Mouse (Mus musculus) embryonic fibroblast, embryonic 13.5 days (primary cell): Measurements from ENCODE around the gene Ankrd23. TPM values are rescaled to one million over a fixed set of nuclear protein-coding genes. Genes with fewer than 3 reads are reported as not detected.

ENCODE experiments used
- H3K27ac ChIP-seq: 2 replicates; pipeline ENCODE4 v1.5.1; 2012; ENCODE audit warnings: low read length, control low read depth, inconsistent platforms; ENCODE audit not compliant: insufficient read depth
- H3K4me1 ChIP-seq: 2 replicates; pipeline ENCODE4 v1.6.1; 2011; ENCODE audit warnings: low read length; ENCODE audit not compliant: control insufficient read depth, insufficient read depth
- H3K4me3 ChIP-seq: 2 replicates; pipeline ENCODE4 v1.5.1; 2011; ENCODE audit warnings: mild to moderate bottlenecking, control low read depth, low read length; ENCODE audit not compliant: insufficient read depth
- CTCF ChIP-seq: IDR thresholded peaks from 2 replicates; pipeline ENCODE4 v1.5.1; 2011; ENCODE audit warnings: mild to moderate bottlenecking, control low read depth, low read length, moderate library complexity, borderline replicate concordance; ENCODE audit not compliant: insufficient read depth
- POLR2A ChIP-seq: IDR thresholded peaks from 2 replicates; pipeline ENCODE4 v1.6.1; 2011; ENCODE audit warnings: low read depth, mild to moderate bottlenecking, control low read depth, low read length, moderate library complexity
- polyA plus RNA-seq: library from polyadenylated mRNA; stranded (reverse); fragments of >200 nt; gene quantifications from 2 replicates; pipeline ENCODE4 v1.2.4, GENCODE M21; 2011; ENCODE audit warnings: low read depth; ENCODE audit not compliant: missing spikeins, insufficient read length

The Ankrd23 gene
- polyA plus RNA-seq, 1 experiment: 6.7 TPM

DNA sequence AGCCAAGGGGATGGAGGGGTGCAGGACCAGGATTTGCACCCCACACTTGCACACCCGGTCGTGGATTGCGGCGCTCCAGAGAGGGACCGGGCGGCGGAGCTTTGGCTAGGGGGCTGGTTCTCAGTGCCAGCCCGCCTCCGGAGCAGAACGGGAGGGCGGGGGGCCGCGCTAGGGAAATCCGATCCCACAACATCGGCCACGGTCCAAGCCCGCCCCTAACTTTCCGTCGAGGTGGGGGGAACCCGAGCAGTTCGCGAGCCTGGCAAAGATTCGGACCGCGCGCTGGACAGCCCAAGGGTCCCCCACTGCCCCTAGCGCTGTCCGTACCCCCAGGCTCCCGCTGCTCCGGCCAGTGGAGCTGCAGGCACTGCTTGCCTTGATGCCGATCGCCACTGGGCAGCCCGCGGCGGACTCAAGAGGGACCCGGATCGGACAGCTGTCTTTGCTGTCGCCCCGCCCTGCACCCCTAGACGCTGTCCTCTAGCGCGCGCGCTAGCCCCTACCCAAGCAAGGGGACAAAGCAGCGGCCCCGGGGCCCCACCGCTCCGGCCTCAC lies 20.9 kb upstream of the Ankrd23 start:
- TF ChIP-seq CTCF (no peak), POLR2A (peak; percentile 69)
- Histone ChIP-seq H3K27ac (peak overlapping the region; percentile 76), H3K4me3 (peak overlapping the region; percentile 61), H3K4me1 (peaks cover 3% of the 10 kb centered on the region)

DNA sequence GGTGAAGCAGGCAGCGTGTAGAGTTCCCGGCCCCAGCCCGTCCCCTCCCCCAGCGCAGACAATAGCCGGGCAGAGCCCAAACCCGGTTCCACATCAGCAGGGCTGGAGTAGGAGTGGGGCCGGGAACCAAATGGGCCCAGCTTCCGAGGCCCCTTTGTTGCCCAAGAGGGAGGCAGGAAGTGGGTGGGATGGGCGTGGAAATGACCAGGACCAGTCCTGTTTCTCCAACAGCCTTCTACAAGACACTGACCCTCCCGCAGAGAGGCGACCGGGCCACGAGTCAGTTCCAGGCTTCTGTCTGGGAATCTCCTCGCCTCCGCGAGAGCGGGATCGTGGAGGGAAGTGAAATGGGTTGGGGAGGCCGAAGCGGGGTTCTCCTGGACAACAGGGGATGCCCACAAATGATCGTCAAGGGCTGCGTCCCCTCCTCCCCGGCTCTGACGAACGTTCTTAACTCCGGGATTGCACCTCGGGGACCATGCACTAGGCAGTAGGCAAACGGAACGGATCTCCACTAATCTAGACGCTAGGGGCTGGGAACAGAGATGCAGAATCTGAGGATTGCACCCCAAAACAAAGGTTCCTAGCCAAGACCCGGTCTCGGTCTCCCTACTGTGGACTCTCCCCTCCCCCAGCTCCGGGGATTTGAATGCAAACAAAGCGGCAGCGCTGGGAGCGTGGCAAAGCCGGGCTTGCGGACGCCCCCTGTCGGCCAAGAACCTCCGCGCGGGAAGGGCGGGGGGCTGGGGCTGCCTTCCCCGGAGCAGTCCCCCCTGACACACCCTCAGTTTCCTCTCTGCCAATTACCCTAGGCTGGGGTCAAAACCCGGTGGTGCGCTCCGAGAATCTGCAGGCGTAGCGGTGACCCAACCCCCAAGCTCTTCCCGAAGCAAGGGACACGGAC lies 20.1 kb upstream of the Ankrd23 start:
- Histone ChIP-seq H3K4me1 (peaks cover 3% of the 10 kb centered on the region), H3K27ac (peak overlapping the region; percentile 76), H3K4me3 (peak overlapping the region; percentile 61)
- TF ChIP-seq POLR2A (peak; percentile 96), CTCF (peak; percentile 35; the same call in 1 of the 2 replicates)

DNA sequence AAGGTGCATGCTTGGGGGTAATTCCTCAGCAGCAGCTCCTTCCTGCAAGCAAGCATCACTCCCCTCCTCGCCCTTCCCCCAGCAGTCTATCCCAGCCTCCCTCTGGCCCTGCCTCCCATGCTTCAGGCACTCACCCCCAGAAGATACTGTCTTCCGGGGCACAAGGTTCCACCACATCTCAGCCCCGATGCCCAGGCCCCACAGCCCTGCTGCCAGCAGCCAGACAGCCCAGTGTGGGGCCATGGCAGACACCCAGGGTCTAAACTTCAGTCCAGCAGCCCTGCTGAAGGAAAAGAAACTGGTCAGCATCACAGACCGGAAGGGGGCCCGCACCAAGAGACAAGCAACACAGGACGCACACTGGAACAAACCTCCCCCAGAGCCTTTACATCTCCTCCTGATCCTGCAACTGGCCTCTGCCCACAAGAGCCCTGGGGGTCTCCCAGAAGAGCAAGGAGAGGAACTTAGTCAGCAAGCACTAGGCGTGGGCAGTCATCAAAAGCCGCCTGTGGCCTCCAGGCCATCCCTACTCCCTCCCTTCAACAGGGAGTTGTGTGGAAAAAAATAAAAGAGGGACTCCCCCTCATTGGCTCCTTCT lies 19.2 kb upstream of the Ankrd23 start:
- peaks cover 3% of the 10 kb centered on the region for H3K4me1 ChIP-seq

DNA sequence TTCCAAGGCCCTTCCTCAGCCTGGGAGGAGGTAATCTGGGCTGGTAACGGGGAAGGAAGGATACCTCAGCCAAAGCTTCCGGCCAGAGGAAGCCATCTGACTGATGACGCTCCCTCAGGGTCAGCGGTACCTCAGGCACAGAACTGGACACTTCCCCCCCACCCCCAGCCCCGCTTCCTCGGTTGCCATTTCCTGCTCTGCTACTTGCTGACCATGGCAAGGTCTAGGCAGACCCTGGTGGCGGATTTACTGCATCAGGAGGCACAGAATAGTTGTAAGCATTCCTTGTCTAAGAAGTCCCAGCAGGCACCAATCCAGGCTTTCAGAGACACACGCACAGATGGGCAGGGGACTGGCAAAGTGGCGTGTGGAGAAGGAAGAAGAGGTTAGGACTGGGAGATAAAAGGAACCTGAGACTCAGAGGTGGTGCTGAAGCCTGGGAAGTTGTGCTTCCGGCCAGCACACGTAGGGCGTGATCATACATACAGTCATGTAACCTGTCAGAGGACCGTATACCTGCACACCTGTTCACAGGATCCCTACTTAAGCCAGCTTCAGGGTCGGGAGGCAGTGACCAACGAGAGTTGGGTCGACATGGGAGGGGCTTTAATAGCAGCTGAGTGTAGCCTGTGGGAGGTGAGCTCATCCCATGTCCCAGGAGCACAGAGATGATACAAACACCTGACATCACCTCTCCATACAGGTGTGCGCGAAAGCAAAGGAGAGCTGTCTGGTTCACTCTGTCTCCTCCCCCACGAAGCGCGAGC lies 18.1 kb upstream of the Ankrd23 start:
- H3K27ac ChIP-seq: no peak overlapping the region
- TF ChIP-seq POLR2A (0 out of 2 replicates have a peak, but pooled peaks have one; percentile 19), CTCF (no peak)
- H3K4me1 ChIP-seq: peaks cover 6% of the 10 kb centered on the region
- no peak overlapping the region for H3K4me3 ChIP-seq

More for the DNA sequence above, 19.2 kb upstream of the Ankrd23 start:
- peak overlapping the region; percentile 61 for H3K4me3 ChIP-seq
- H3K27ac ChIP-seq: peak overlapping the region; percentile 76
- peak; percentile 36; the same call in 1 of the 2 replicates for TF ChIP-seq POLR2A
- TF ChIP-seq CTCF: no peak

DNA sequence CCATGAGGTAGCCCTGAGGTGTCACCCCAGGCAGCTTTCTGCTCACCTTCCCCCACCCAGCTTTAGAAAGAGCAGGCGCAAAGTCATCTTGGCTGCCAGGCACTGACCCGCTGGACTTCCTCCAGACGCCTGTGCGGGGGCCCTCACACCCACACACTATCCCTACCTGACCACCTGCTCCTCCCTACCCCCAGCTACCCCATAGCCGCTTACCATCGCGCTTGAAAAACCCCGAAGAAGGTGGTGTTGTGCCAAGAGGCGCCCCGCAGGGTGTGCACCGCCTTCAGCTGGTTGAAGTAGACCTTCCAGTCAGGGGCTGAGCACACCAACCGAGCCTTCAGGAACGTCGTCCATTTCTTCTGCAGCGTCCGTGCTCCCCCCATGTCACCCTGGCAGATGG lies 15.8 kb upstream of the Ankrd23 start:
- TF ChIP-seq POLR2A (no peak), CTCF (no peak)
- peaks cover 10% of the 10 kb centered on the region for H3K4me1 ChIP-seq
- H3K27ac ChIP-seq: no peak overlapping the region
- H3K4me3 ChIP-seq: no peak overlapping the region

DNA sequence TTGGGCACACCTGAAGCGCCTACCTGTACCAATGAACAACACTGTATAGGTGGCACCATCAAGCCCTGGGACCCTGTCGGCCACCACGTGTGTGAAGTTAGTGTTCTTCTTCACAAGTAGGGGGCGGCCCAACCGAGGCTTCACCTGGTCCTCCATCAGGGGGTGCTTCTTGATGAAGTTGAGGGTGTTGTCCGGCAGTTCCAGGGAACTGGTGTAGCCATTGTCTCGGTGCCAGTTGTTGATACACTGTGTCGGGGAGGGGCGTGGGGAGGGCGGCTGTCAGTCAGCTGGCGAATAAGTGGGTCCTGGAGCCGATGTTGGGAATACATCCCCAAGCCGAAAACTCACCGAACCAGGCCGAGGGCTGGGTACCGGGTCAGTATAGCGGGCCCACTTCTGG lies 15.2 kb upstream of the Ankrd23 start:
- Histone ChIP-seq H3K4me3 (no peak overlapping the region), H3K4me1 (peaks cover 10% of the 10 kb centered on the region), H3K27ac (no peak overlapping the region)
- TF ChIP-seq POLR2A (no peak), CTCF (no peak)

DNA sequence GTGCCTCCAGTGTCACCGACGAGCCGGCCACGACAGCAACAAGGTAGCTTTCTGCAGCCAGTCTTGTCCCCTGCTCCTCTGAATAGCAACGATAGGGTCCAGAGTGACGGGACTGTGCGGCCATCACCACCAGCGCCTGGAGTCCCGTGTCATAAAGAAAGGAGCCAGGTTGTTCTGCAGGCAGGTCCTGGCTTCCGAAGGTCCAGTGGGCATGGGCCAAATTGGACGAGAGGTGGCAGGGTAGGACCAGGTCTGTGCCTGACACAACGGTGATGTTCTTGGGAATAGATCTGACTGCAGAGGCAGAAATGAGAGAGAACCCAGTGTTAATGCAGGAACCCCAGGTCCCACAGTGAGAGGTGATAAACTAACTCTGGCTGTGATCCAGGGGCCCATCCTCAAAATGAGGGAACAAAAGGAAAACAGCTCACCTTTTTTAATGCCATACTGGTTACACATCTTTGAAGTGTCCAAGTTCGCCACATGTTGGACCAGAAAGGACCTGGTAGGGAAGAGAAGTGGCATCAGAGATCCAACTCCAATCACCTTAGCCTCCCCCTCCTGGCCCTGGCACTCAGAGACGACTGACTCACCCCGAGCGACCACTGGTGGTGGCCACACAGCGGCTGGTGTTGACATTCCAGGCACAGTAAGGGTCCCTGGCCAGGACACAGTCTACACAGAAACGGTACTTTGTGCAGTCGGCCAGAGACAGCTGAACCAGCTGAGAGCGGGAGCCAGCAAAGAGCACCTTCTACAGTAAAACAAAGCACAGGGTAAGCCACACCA lies 13.6 kb upstream of the Ankrd23 start:
- no peak overlapping the region for H3K4me3 ChIP-seq
- H3K4me1 ChIP-seq: peaks cover 13% of the 10 kb centered on the region
- TF ChIP-seq CTCF: 0 out of 2 replicates have a peak, but pooled peaks have one; percentile 1
- no peak for TF ChIP-seq POLR2A
- no peak overlapping the region for H3K27ac ChIP-seq

DNA sequence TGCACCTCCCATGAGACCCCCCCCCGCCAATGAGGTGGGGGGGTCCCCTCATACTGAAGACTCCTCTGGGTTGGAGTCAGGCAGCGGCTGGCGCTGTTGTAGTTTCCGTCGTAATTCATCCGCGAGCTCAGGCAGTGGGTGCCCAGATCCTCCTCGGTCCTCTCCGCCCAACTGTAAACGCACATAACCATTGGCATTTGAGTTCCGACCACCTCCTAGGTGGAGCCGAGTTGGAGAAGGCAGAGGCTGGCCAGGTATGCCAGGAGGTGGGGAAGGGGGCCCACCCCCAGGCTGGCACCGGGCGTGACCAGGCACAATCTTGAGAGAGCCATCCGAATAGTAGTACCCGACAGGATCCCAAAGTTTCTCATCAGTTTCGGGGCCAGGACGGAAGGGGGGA lies 12.8 kb upstream of the Ankrd23 start:
- no peak overlapping the region for H3K27ac ChIP-seq
- no peak overlapping the region for H3K4me3 ChIP-seq
- TF ChIP-seq POLR2A: no peak
- TF ChIP-seq CTCF: no peak
- peaks cover 9% of the 10 kb centered on the region; the same call in 1 of the 2 replicates for H3K4me1 ChIP-seq
